Mouse (Mus musculus) forebrain, postnatal 0 days (tissue): ENCODE results near the gene Rdh9. TPM values are rescaled to one million over a fixed set of nuclear protein-coding genes. Genes with fewer than 3 reads are reported as not detected.
"Not testable (repeated sequence)": the region's sequence is repeated elsewhere in the genome, so short reads cannot be mapped to it uniquely, and the experiment has no call there.

Source experiments
- ATAC-seq: fragments of 200-750 bp; cut with Nextera tagmentation; 2 replicates; pipeline ENCODE4 v1.8.0; 2017; ENCODE audit warnings: mild to moderate bottlenecking, moderate library complexity
- DNase-seq: peaks from one replicate; pipeline ENCODE4 v3.0.0-alpha.2; 2015
- H3K27ac ChIP-seq: fragments of 300-500 bp; sonication (generic); 2 replicates; pipeline ENCODE4 v1.5.1; 2014; ENCODE audit warnings: low read depth, mild to moderate bottlenecking, antibody characterized with exemption, low read length, moderate library complexity, mixed read lengths
- H3K27me3 ChIP-seq: fragments of 300-500 bp; sonication (generic); 2 replicates; pipeline ENCODE4 v1.6.1; 2014; ENCODE audit warnings: mild to moderate bottlenecking, low read length, mixed read lengths; ENCODE audit not compliant: insufficient read depth
- H3K36me3 ChIP-seq: fragments of 300-500 bp; sonication (generic); 2 replicates; pipeline ENCODE4 v1.6.1; 2014; ENCODE audit warnings: mild to moderate bottlenecking, moderate library complexity; ENCODE audit not compliant: insufficient read depth
- H3K4me1 ChIP-seq: fragments of 300-500 bp; sonication (generic); 2 replicates; pipeline ENCODE4 v1.6.1; 2014; ENCODE audit warnings: antibody characterized with exemption; ENCODE audit not compliant: insufficient read depth
- H3K4me2 ChIP-seq: fragments of 300-500 bp; sonication (generic); 2 replicates; pipeline ENCODE4 v1.6.1; 2014; ENCODE audit warnings: low read depth, mild to moderate bottlenecking, moderate library complexity
- H3K4me3 ChIP-seq: fragments of 300-500 bp; sonication (generic); 2 replicates; pipeline ENCODE4 v1.5.1; 2014; ENCODE audit warnings: low read depth, low read length, mixed read lengths
- H3K9ac ChIP-seq: fragments of 300-500 bp; sonication (generic); 2 replicates; pipeline ENCODE4 v1.6.1; 2014; ENCODE audit warnings: mild to moderate bottlenecking
- H3K9me3 ChIP-seq: fragments of 300-500 bp; sonication (generic); 2 replicates; pipeline ENCODE4 v1.6.1; 2016; ENCODE audit warnings: low read length
- CTCF ChIP-seq: sonication (generic); IDR thresholded peaks from 2 replicates; pipeline ENCODE4 v1.5.1; 2016; ENCODE audit warnings: antibody characterized with exemption, control low read depth, low read depth
- WGBS: fragments of 180-500 bp; shearing (Covaris S2); extraction: QIAGEN DNeasy Blood & Tissue Kit; methylation state at CpG from one replicate; pipeline ENCODE4 v1.1.7; 2014; 5-methylcytosine and 5-hydroxymethylcytosine counted together
- polyA plus RNA-seq: library from polyadenylated mRNA; unstranded; fragments of >200 nt; fragmentation: Nextera tagmentation; extraction: Ambion mirVana; gene quantifications from 2 replicates; pipeline ENCODE4 v1.2.1, GENCODE M21; 2015
- total RNA-seq: library from RNA; depleted of rRNA; stranded (reverse); fragments of >200 nt; gene quantifications from 2 replicates; pipeline ENCODE4 v1.2.3, GENCODE M21; 2014; rRNA removed

The Rdh9 gene
- total and polyA plus RNA-seq, 2 experiments from 2014 or later: 0.57 to 0.62 TPM

- Histone ChIP-seq H3K9me3 (no peaks in the 10 kb centered on the region), H3K27ac (no peak overlapping the region), H3K4me3 (no peak overlapping the region), H3K4me2 (no peak overlapping the region), H3K27me3 (no peaks in the 10 kb centered on the region), H3K9ac (no peak overlapping the region), H3K4me1 (no peaks in the 10 kb centered on the region), H3K36me3 (no peaks in the 10 kb centered on the region)
- no peak for ATAC-seq
- TF ChIP-seq CTCF: peak; percentile 38
- WGBS: 76% methylated on average over 6 of the region's 6 CpGs
- DNase-seq: no peak
Observed at GRCm38 (mm10) chr10:127825386-127825785, 49.2 kb downstream of the Rdh9 start.

- Histone ChIP-seq H3K4me3 (no peak overlapping the region), H3K27me3 (no peaks in the 10 kb centered on the region), H3K36me3 (no peaks in the 10 kb centered on the region), H3K27ac (no peak overlapping the region), H3K9ac (no peak overlapping the region), H3K4me1 (no peaks in the 10 kb centered on the region), H3K9me3 (no peaks in the 10 kb centered on the region), H3K4me2 (no peak overlapping the region)
- WGBS: 50% methylated on average over 3 of the region's 3 CpGs
- ATAC-seq: peak; percentile 65
- no peak for TF ChIP-seq CTCF
- DNase-seq: peak; percentile 52
Observed at GRCm38 (mm10) chr10:127829121-127829520, 52.9 kb downstream of the Rdh9 start.

- not testable (repeated sequence) for H3K9me3 ChIP-seq, H3K27ac ChIP-seq, H3K4me2 ChIP-seq, H3K4me1 ChIP-seq, ATAC-seq, H3K9ac ChIP-seq, H3K27me3 ChIP-seq, H3K36me3 ChIP-seq, H3K4me3 ChIP-seq, DNase-seq
- WGBS: 95% methylated on average over 1 of the region's 1 CpGs
Observed at GRCm38 (mm10) chr10:127834186-127834585, 58.0 kb downstream of the Rdh9 start.

DNA sequence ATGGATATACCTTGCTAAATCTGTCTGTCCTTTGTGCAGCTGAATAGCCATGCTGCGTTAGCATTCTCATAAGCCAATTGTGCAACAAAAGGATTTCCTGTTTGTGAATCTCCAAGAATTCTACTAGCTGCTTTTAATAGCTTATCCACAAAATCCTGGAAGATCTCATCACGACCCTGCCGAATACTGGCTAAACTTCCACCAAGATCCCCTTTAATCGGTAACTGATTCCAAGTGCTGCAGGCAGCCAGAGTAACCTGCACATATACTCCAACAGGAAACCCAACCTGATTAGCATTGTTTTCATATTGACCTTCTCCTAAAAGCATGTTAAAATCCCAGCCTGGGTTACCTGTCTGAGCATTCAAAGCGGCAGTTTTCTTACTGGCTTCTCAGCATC, 59.1 kb downstream of the Rdh9 start:
- WGBS: 81% methylated on average over 5 of the region's 5 CpGs
- Histone ChIP-seq H3K9ac (no peak overlapping the region), H3K27me3 (no peaks in the 10 kb centered on the region), H3K27ac (no peak overlapping the region), H3K36me3 (no peaks in the 10 kb centered on the region), H3K4me3 (no peak overlapping the region), H3K4me1 (no peaks in the 10 kb centered on the region), H3K9me3 (no peaks in the 10 kb centered on the region), H3K4me2 (no peak overlapping the region)
- TF ChIP-seq CTCF: no peak
- no peak for ATAC-seq
- no peak for DNase-seq

GRCm38 (mm10) chr10:127837793-127838192, 61.6 kb downstream of the Rdh9 start:
- not testable (repeated sequence) for H3K36me3 ChIP-seq, H3K4me3 ChIP-seq, H3K4me2 ChIP-seq, H3K4me1 ChIP-seq, DNase-seq, H3K9ac ChIP-seq, H3K9me3 ChIP-seq, H3K27ac ChIP-seq, ATAC-seq, H3K27me3 ChIP-seq
- WGBS: 98% methylated on average over 5 of the region's 5 CpGs

- H3K27ac ChIP-seq: no peak overlapping the region
- no peaks in the 10 kb centered on the region for H3K4me1 ChIP-seq
- ATAC-seq (no peak), DNase-seq (no peak)
- no peak for TF ChIP-seq CTCF
- WGBS: 86% methylated on average over 2 of the region's 2 CpGs
- no peak overlapping the region for H3K4me2 ChIP-seq
- no peaks in the 10 kb centered on the region for H3K27me3 ChIP-seq
- H3K9me3 ChIP-seq: no peaks in the 10 kb centered on the region
- H3K9ac ChIP-seq: no peak overlapping the region
- no peak overlapping the region for H3K4me3 ChIP-seq
- no peaks in the 10 kb centered on the region for H3K36me3 ChIP-seq
Observed at GRCm38 (mm10) chr10:127838539-127838938, 62.4 kb downstream of the Rdh9 start.

- DNase-seq: no peak
- Histone ChIP-seq H3K9me3 (no peaks in the 10 kb centered on the region), H3K36me3 (no peaks in the 10 kb centered on the region), H3K4me2 (no peak overlapping the region), H3K27me3 (no peaks in the 10 kb centered on the region), H3K4me3 (no peak overlapping the region), H3K4me1 (no peaks in the 10 kb centered on the region), H3K27ac (no peak overlapping the region), H3K9ac (no peak overlapping the region)
- ATAC-seq: no peak
- 67% methylated on average over 2 of the region's 2 CpGs for WGBS
- TF ChIP-seq CTCF: no peak
Observed at GRCm38 (mm10) chr10:127840776-127841175, 64.6 kb downstream of the Rdh9 start.

Other genes with a start within 250 kb of the Rdh9 start
- gene Nxph4, start 241.8 kb upstream of the Rdh9 start, total RNA-seq: 2.1 and 2.2 TPM in 2 replicates
- 19.9 and 22.6 TPM in 2 replicates for gene Nxph4, start 241.8 kb upstream of the Rdh9 start, polyA plus RNA-seq
- gene Lrp1, start 155.2 kb upstream of the Rdh9 start, total RNA-seq: 183 and 228 TPM in 2 replicates
- 42.2 and 70.4 TPM in 2 replicates for gene Lrp1, start 155.2 kb upstream of the Rdh9 start, polyA plus RNA-seq
- gene Stat6, start 133.4 kb upstream of the Rdh9 start, total RNA-seq: 4.6 and 5.4 TPM in 2 replicates
- gene Stat6, start 133.4 kb upstream of the Rdh9 start, polyA plus RNA-seq: 4.3 and 4.4 TPM in 2 replicates
- 3.4 and 6.1 TPM in 2 replicates for gene Nemp1, start 109.5 kb upstream of the Rdh9 start, total RNA-seq
- 2.8 and 3.2 TPM in 2 replicates for gene Nemp1, start 109.5 kb upstream of the Rdh9 start, polyA plus RNA-seq
- gene Nab2, start 107.8 kb upstream of the Rdh9 start, total RNA-seq: 12.9 and 14.4 TPM in 2 replicates
- gene Nab2, start 107.8 kb upstream of the Rdh9 start, polyA plus RNA-seq: 4.5 and 4.8 TPM in 2 replicates
- 0.15 and 0.29 TPM in 2 replicates for gene Myo1a, start 71.2 kb upstream of the Rdh9 start, total RNA-seq
- 0.28 and 0.35 TPM in 2 replicates for gene Myo1a, start 71.2 kb upstream of the Rdh9 start, polyA plus RNA-seq
- gene Tac2, start 51.9 kb upstream of the Rdh9 start, total RNA-seq: 0.46 and 2.8 TPM in 2 replicates
- 6.0 and 9.1 TPM in 2 replicates for gene Tac2, start 51.9 kb upstream of the Rdh9 start, polyA plus RNA-seq
- 7.5 and 11.9 TPM in 2 replicates for gene Zbtb39, start 36.8 kb upstream of the Rdh9 start, total RNA-seq
- 2.3 and 2.4 TPM in 2 replicates for gene Zbtb39, start 36.8 kb upstream of the Rdh9 start, polyA plus RNA-seq
- gene Gpr182, start 24.7 kb upstream of the Rdh9 start, total RNA-seq: 0.62 and 1.3 TPM in 2 replicates
- 1.5 and 1.7 TPM in 2 replicates for gene Gpr182, start 24.7 kb upstream of the Rdh9 start, polyA plus RNA-seq
- gene Rdh1, start 16.7 kb upstream of the Rdh9 start, total RNA-seq: 0.24 TPM in 1 of 2 replicates, not detected in the other
- not detected in 2 replicates for gene Rdh1, start 16.7 kb upstream of the Rdh9 start, polyA plus RNA-seq
- not detected in 2 replicates for gene Rdh16f1, start 16.6 kb upstream of the Rdh9 start, total RNA-seq
- gene Rdh16f1, start 16.6 kb upstream of the Rdh9 start, polyA plus RNA-seq: not detected in 2 replicates
- 0.08 TPM in 1 of 2 replicates, not detected in the other for gene Rdh16, start 24.8 kb downstream of the Rdh9 start, total RNA-seq
- 0.07 TPM in 1 of 2 replicates, not detected in the other for gene Rdh16, start 24.8 kb downstream of the Rdh9 start, polyA plus RNA-seq
- not detected in 2 replicates for gene Rdh19, start 73.5 kb downstream of the Rdh9 start, total RNA-seq
- gene Rdh19, start 73.5 kb downstream of the Rdh9 start, polyA plus RNA-seq: not detected in 2 replicates
- gene Rdh16f2, start 90.1 kb downstream of the Rdh9 start, total RNA-seq: not detected in 2 replicates
- gene Rdh16f2, start 90.1 kb downstream of the Rdh9 start, polyA plus RNA-seq: not detected in 2 replicates
- not detected in 2 replicates for gene Rdh7, start 112.4 kb downstream of the Rdh9 start, total RNA-seq
- not detected in 2 replicates for gene Rdh7, start 112.4 kb downstream of the Rdh9 start, polyA plus RNA-seq
- gene Sdr9c7, start 122.1 kb downstream of the Rdh9 start, total RNA-seq: not detected in 2 replicates
- not detected in 2 replicates for gene Sdr9c7, start 122.1 kb downstream of the Rdh9 start, polyA plus RNA-seq
- gene Hsd17b6, start 231.2 kb downstream of the Rdh9 start, total RNA-seq: not detected in 2 replicates
- gene Hsd17b6, start 231.2 kb downstream of the Rdh9 start, polyA plus RNA-seq: not detected in 2 replicates
- 22.9 and 33.2 TPM in 2 replicates for gene Prim1, start 238.8 kb downstream of the Rdh9 start, total RNA-seq
- gene Prim1, start 238.8 kb downstream of the Rdh9 start, polyA plus RNA-seq: 35.5 and 37.3 TPM in 2 replicates